Mouse (Mus musculus) c-Kit-negative CD71-positive TER-119-positive erythroid progenitor cells, embryonic 14.5 days (primary cell): ENCODE measurements around the gene Il22ra2.
A peak's percentile ranks its signal among the peaks of the same experiment; 100 is the strongest.

Source experiments
- DNase-seq: peaks from one replicate; pipeline ENCODE4 v3.0.0-alpha.2; 2013; ENCODE audit warnings: low read depth, low spot score

The Il22ra2 gene

GRCm38 (mm10) chr10:19621408-19622048 is at the start of gene Il22ra2:
TSS of gene Il22ra2 (plus strand) at chr10:19621998.
- no peak for DNase-seq

GRCm38 (mm10) chr10:19577571-19577970 is 44.2 kb upstream of the Il22ra2 start:
- no peak for DNase-seq

DNA sequence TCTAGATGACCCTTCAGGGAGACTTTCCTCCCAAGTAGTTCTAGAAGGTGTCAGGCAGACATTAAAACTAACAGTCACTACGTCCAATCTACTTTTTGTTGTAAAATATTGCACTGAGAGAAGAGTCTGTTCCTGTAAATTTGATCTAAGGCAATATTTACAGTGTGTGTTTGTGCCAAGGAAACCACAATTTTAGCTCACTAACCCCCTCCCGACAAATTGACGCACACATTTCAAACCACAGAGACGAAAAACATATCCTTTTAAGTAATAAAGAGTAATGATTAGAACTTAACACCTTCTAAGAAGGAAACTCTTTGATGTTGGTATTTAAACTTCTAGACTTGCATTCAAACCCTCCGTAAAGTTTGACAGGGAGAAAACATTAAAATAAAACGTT is 43.8 kb upstream of the Il22ra2 start:
- no peak for DNase-seq

GRCm38 (mm10) chr10:19578409-19578986 is 43.3 kb upstream of the Il22ra2 start:
- no peak for DNase-seq

- no peak for DNase-seq
These were observed 41.1 kb upstream of the Il22ra2 start for GRCm38 (mm10) chr10:19580660-19581059.

GRCm38 (mm10) chr10:19581844-19582582 is 39.8 kb upstream of the Il22ra2 start:
- DNase-seq = no peak

- DNase-seq = no peak
These were observed 38.9 kb upstream of the Il22ra2 start for GRCm38 (mm10) chr10:19582806-19583430.

DNA sequence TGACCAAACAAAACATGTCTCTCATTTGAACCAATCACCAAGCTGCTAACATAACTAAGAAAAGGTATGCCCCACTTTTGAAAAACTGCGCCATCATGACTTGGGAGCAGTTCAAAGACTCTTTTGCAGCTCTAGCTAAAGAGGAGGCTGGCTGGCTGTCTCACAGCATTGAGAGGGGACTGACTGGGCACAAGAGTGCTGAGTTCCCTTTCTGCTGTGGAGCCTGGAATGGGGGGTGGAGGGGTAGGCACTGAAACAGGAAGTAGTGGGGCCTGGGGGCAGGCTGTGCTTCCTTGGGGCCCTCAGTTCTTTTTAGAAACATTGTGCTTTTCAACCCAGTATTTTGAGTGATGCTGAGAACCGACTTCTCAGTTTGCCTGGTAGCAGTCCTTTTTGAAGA is 37.7 kb upstream of the Il22ra2 start:
- no peak for DNase-seq

- no peak for DNase-seq
These were observed 37.0 kb upstream of the Il22ra2 start for GRCm38 (mm10) chr10:19584846-19585245.

DNA sequence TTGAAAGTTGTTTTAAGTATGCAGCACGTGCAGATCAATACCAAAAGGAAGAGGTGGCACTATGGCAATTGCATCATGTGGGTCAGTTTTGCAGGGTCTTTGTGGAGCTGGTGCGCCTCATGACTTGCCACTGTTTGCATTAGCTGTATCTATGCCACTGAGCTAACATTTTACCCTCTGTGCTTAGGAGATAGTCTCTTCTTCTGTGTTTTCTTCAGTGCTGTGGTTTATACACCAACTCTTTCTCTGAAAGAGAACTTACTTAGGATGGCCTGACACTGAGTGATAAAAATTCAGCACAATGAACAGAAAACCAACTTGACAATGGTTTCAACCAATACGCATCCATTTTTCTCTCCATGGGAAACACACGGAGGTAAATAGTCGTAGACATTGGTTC is 35.9 kb upstream of the Il22ra2 start:
- DNase-seq = no peak

- DNase-seq = no peak
These were observed 34.5 kb upstream of the Il22ra2 start for GRCm38 (mm10) chr10:19587281-19587680.

DNA sequence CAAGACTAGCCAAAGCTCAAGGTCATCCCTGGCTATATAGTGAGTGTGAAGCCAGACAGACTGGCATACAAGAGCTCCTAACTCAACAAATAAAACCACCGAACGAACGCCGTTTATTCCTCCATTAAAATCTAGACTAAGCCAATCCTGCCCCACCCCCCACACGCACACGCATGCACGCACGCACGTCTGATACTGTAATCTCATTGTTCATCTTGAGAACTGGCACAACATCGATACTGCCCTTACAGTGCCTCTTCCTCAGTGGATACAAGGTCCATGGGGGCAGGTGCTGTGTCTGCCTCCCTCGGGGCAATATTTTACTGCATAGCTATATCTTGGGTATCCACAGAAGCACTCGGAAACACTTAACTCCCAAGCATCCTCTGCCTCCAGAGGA is 32.2 kb upstream of the Il22ra2 start:
- DNase-seq = no peak

GRCm38 (mm10) chr10:19591286-19591640 is 30.5 kb upstream of the Il22ra2 start:
- DNase-seq = no peak

GRCm38 (mm10) chr10:19591641-19592441 is 30.0 kb upstream of the Il22ra2 start, which contains the start of gene Ifngr1:
TSS of gene Ifngr1 (plus strand) at chr10:19591949.
- DNase-seq = peak; percentile 88

- DNase-seq = no peak
These were observed 29.2 kb upstream of the Il22ra2 start for GRCm38 (mm10) chr10:19592556-19592955.

DNA sequence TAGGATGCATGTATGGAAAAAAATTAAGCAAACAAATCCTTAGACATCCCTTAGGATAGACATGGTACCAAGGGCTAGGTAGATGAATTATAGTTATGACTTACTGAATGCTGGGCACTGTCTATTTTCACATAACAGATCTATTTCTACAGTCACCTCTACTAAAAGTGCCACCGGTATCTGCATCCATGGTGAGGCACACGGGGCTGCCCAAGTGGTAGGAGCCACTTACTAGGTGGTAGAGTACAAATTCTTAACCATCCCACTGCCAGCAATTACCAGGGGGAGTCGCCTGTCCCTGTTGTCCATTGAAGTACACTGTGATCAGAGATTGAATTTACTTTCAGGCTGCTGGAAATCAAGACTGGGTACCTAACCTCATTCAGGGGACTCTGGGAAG is 28.5 kb upstream of the Il22ra2 start:
- no peak for DNase-seq

- DNase-seq = no peak
These were observed 27.4 kb upstream of the Il22ra2 start for GRCm38 (mm10) chr10:19594201-19594905.

GRCm38 (mm10) chr10:19596866-19597265 is 24.9 kb upstream of the Il22ra2 start:
- no peak for DNase-seq

GRCm38 (mm10) chr10:19598091-19598490 is 23.7 kb upstream of the Il22ra2 start:
- DNase-seq = no peak

DNA sequence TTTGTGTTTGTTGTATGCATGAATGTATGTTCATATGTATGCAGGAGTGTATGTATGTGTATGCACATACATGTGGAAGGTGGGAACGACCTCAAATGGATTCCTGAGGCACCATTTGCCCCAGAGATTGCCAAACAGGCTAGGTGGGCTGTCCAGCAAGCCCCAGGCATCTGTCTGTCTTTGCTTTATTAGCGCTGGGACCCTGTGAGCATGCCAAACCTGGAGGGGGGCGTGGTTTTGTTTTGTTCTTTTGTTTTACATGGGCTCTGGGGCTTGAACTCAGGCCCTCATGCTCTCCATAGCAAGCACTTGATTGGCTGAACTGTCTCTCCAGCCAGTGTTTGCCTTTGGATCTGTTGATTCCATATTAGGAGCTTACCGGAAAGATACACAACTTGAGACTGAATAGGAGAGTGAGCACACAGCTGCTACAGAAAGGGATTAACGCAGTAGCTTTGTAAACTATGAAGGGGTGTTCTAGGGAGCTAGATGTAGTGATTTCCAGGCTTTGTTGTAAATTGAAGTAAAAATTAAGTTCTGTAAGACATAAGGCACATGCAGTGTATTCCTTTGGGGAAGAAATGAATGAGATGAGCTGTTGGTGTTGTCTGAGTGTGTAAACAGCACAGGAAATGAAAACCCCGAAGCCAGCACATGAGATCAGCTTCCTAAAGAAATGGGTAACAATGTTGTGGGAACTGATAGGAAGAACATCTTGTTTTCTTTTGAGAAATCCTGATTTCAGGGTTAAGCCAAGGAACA is 22.3 kb upstream of the Il22ra2 start:
- no peak for DNase-seq
